Mouse (Mus musculus) myocyte (in vitro differentiated cells): Measurements from ENCODE around the gene Pgp. TPM values are rescaled to one million over a fixed set of nuclear protein-coding genes. Genes with fewer than 3 reads are reported as not detected.
A peak's percentile ranks its signal among the peaks of the same experiment; 100 is the strongest.

Source experiments
- H3K27me3 ChIP-seq: one replicate; pipeline ENCODE4 v1.6.1; 2011; ENCODE audit not compliant: control insufficient read depth, insufficient read depth, insufficient read length
- H3K36me3 ChIP-seq: one replicate; pipeline ENCODE4 v1.6.1; 2011; ENCODE audit not compliant: control insufficient read depth, insufficient read depth
- H3K4me2 ChIP-seq: one replicate; pipeline ENCODE4 v1.6.1; 2011; ENCODE audit warnings: low read depth, control low read depth
- H3K4me3 ChIP-seq: one replicate; pipeline ENCODE4 v1.5.1; 2011; ENCODE audit warnings: mild to moderate bottlenecking, control low read depth, moderate library complexity
- H3K79me2 ChIP-seq: one replicate; pipeline ENCODE4 v1.6.1; 2011; ENCODE audit not compliant: control insufficient read depth, insufficient read depth
- H3ac ChIP-seq: one replicate; pipeline ENCODE4 v1.6.1; 2011; ENCODE audit not compliant: control insufficient read depth, insufficient read length
- CEBPB ChIP-seq: IDR thresholded peaks from 2 replicates; pipeline ENCODE4 v1.6.1; 2011; ENCODE audit warnings: mild to moderate bottlenecking, moderate library complexity; ENCODE audit not compliant: poor library complexity, insufficient read depth, severe bottlenecking
- E2F4 ChIP-seq: IDR thresholded peaks from one replicate; pipeline ENCODE4 v1.6.1; 2011; ENCODE audit warnings: mild to moderate bottlenecking, control low read depth, moderate library complexity; ENCODE audit not compliant: insufficient read depth
- MAX ChIP-seq: IDR thresholded peaks from one replicate; pipeline ENCODE4 v1.6.1; 2011; ENCODE audit warnings: low read depth, mild to moderate bottlenecking, control low read depth
- MYOD1 ChIP-seq, 3 experiments: IDR thresholded peaks; one replicate each; pipeline ENCODE4 v1.6.1; 2011; ENCODE audit warnings: control low read depth in 2 of 3, low read depth in 2 of 3, mild to moderate bottlenecking in 2 of 3, moderate library complexity in 1 of 3; ENCODE audit not compliant: insufficient read length in 2 of 3, control insufficient read depth in 1 of 3
- MYOG ChIP-seq, 3 experiments: IDR thresholded peaks; one replicate each; pipeline ENCODE4 v1.6.1; 2011; ENCODE audit warnings: control low read depth in 2 of 3, low read depth in 2 of 3, mild to moderate bottlenecking in 2 of 3; ENCODE audit not compliant: insufficient read length in 2 of 3, control insufficient read depth in 1 of 3, insufficient read depth in 1 of 3
- POLR2A ChIP-seq: IDR thresholded peaks from one replicate; pipeline ENCODE4 v1.6.1; 2011; ENCODE audit warnings: low read depth, mild to moderate bottlenecking, control low read depth, moderate library complexity; ENCODE audit not compliant: insufficient read length
- POLR2AphosphoS2 ChIP-seq: IDR thresholded peaks from one replicate; pipeline ENCODE4 v1.6.1; 2011; ENCODE audit warnings: low read depth, control low read depth; ENCODE audit not compliant: insufficient read length
- REST ChIP-seq: IDR thresholded peaks from one replicate; pipeline ENCODE4 v1.6.1; 2011; ENCODE audit warnings: mild to moderate bottlenecking, control low read depth, moderate library complexity; ENCODE audit not compliant: insufficient read depth, insufficient read length
- SRF ChIP-seq: IDR thresholded peaks from one replicate; pipeline ENCODE4 v1.6.1; 2011; ENCODE audit warnings: low read depth; ENCODE audit not compliant: control insufficient read depth, insufficient read length
- TCF12 ChIP-seq: IDR thresholded peaks from one replicate; pipeline ENCODE4 v1.6.1; 2011; ENCODE audit warnings: mild to moderate bottlenecking, control low read depth; ENCODE audit not compliant: poor library complexity, insufficient read depth, severe bottlenecking
- TCF3 ChIP-seq: IDR thresholded peaks from one replicate; pipeline ENCODE4 v1.6.1; 2011; ENCODE audit warnings: low read depth, control low read depth; ENCODE audit not compliant: insufficient read length
- USF1 ChIP-seq: IDR thresholded peaks from one replicate; pipeline ENCODE4 v1.6.1; 2011; ENCODE audit warnings: low read depth, mild to moderate bottlenecking, control low read depth, moderate library complexity
- polyA plus RNA-seq: library from polyadenylated mRNA; unstranded; fragments of >200 nt; fragmentation: generic; extraction: Trizol; gene quantifications from one replicate; pipeline ENCODE4 v1.2.1, GENCODE M21; 2012; ENCODE audit warnings: missing spikeins

Gene Pgp
- polyA plus RNA-seq, 1 experiment: 53.7 TPM

DNA sequence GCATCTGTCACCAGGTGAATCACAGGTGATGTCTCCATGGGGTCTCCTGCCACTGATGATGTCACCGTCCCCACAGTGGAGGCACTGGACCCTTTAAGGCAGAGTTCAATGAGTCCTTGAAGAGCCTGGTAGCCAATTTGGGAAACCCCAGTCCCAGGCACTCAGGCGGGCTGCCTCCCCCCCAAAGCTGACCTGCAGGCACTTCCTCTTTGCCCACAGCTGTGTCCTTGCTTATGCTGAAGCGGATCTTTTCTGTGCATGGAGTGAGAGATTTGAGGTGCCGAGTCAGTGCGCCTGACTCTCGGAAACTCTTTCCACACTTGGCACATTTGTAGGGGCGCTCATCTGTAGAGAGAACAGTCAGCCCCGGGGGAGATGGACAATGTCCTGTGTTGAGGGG is 23.6 kb upstream of the Pgp start:
- Histone ChIP-seq H3ac (no peak overlapping the region), H3K36me3 (peaks cover 12% of the 10 kb centered on the region), H3K4me3 (no peak overlapping the region), H3K79me2 (peaks cover 1% of the 10 kb centered on the region), H3K4me2 (no peak overlapping the region), H3K27me3 (no peaks in the 10 kb centered on the region)
- no peak for TF ChIP-seq TCF3
- no peak for TF ChIP-seq CEBPB
- TF ChIP-seq POLR2AphosphoS2: no peak
- TF ChIP-seq USF1: no peak

DNA sequence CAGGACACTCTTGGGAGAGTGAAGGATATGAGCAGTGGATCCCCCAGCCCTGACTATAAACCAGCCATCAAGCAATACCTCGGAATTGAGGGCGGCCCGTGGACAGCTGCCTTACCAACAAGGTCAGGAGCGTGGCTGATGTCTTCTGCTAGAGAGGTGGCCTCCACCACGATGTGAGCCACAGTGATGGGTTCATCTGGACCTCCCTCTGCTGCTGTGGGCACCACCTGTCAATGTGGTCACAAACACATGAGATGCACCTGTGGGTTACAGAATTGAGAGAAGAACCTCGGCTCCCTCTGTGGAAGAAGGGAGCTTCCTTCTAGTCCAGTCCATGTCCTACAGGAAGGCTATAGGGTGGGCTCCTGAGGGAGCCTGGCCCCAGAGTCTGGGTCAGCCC is 20.7 kb upstream of the Pgp start:
- Histone ChIP-seq H3K27me3 (no peaks in the 10 kb centered on the region), H3K4me2 (no peak overlapping the region), H3ac (no peak overlapping the region), H3K79me2 (peaks cover 24% of the 10 kb centered on the region), H3K36me3 (peaks cover 12% of the 10 kb centered on the region), H3K4me3 (no peak overlapping the region)
- no peak for TF ChIP-seq E2F4
- peak in 2 of 3 experiments; percentile 64 to 65 for TF ChIP-seq MYOG (IDR thresholded peaks at IDR 0.05; ENCODE audit: control insufficient read depth in 1 of 3, insufficient read depth in 1 of 3, insufficient read length in 2 of 3, low read depth in 2 of 3)
- no peak for TF ChIP-seq TCF12
- TF ChIP-seq MYOD1 (IDR thresholded peaks at IDR 0.05; ENCODE audit: control insufficient read depth in 1 of 3, insufficient read length in 2 of 3, low read depth in 2 of 3): peak in 2 of 3 experiments; percentile 22 to 42
- TF ChIP-seq USF1: no peak
- TF ChIP-seq TCF3: no peak
- TF ChIP-seq POLR2AphosphoS2: no peak
- no peak for TF ChIP-seq REST
- no peak for TF ChIP-seq SRF

DNA sequence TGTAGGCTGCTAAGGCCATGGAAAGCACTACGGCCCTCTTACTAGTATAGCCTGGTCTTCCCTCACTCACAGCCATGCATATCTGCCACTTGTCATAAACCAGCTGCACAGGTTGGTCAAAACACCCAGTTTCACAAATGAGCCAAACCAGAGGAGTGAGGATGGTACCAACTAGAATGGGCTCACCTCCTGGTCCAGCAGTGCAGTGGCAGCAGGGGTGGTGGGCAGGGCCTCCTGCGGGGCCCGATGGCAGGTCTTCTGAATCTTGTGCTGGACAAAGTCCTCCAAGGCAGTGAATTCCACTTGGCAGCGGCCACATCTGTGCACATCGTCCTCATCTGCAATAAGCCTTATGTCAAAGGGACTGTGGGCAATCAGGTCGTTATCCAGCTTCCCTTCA is 19.0 kb upstream of the Pgp start:
- TF ChIP-seq USF1 (no peak), POLR2A (no peak), CEBPB (no peak), MYOG (IDR thresholded peaks at IDR 0.05; ENCODE audit: control insufficient read depth in 1 of 3, insufficient read depth in 1 of 3, insufficient read length in 2 of 3, low read depth in 2 of 3) (no peak), POLR2AphosphoS2 (no peak), SRF (no peak), TCF3 (no peak)
- H3ac ChIP-seq: no peak overlapping the region
- H3K4me2 ChIP-seq: no peak overlapping the region
- peaks cover 25% of the 10 kb centered on the region for H3K79me2 ChIP-seq
- H3K36me3 ChIP-seq: peaks cover 12% of the 10 kb centered on the region
- H3K27me3 ChIP-seq: no peaks in the 10 kb centered on the region
- H3K4me3 ChIP-seq: no peak overlapping the region

DNA sequence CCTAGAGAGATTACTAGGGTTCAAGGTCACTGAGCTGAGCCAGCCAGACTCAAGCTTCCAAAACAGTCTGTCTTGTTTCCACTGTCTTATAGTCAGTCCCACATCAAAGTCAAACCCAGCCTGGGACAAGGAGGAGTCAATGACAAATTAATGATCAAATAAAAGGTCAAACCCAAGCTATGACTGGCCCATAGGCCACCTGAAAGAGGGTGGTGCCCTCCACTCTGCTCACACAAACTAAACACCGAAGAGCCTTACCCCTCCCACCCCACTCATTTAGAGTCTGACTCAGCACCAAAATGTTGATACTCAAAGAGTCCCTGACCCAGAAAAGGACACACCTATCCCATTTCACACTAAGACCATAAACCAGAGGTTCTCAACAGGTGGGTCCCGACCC is 16.8 kb upstream of the Pgp start:
- TF ChIP-seq TCF3: no peak
- TF ChIP-seq MYOD1 (IDR thresholded peaks at IDR 0.05; ENCODE audit: control insufficient read depth in 1 of 3, insufficient read length in 2 of 3, low read depth in 2 of 3): no peak
- TF ChIP-seq MAX: no peak
- no peak for TF ChIP-seq TCF12
- TF ChIP-seq E2F4: no peak
- no peak for TF ChIP-seq SRF
- no peak for TF ChIP-seq POLR2A
- no peak for TF ChIP-seq USF1
- TF ChIP-seq CEBPB: no peak
- TF ChIP-seq REST: no peak
- no peak for TF ChIP-seq POLR2AphosphoS2
- Histone ChIP-seq H3K4me3 (no peak overlapping the region), H3K79me2 (peaks cover 25% of the 10 kb centered on the region), H3K27me3 (no peaks in the 10 kb centered on the region), H3K4me2 (peak overlapping the region; percentile 97), H3K36me3 (peaks cover 12% of the 10 kb centered on the region), H3ac (no peak overlapping the region)

DNA sequence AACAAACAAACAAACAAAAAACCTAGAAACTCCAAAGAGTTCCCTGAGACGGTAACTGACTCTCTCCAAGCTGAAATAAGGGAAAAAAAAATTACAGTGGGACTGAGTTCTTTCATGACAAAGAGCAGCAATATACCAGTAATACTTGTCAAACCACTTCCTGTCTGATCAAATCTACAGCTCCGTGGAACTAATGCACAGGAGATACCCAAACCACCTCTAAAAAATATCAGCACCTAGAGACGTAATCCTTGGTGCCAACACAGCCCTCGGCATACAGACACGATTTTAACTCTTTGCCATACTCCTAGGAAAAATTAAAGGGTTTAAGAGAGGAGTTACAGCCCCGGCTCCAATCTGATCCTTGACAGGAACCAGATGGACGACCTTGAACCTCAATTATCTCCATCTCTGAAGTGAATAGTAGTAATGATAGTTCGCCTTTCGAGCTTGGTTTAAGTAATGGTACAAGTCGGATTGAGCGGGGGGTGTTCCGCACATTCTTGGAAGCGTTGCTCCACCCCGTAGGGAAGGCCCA is 15.9 kb upstream of the Pgp start:
- H3ac ChIP-seq: peak overlapping the region; percentile 57
- peaks cover 25% of the 10 kb centered on the region for H3K79me2 ChIP-seq
- TF ChIP-seq MAX: no peak
- no peak for TF ChIP-seq TCF3
- peak overlapping the region; percentile 97 for H3K4me2 ChIP-seq
- no peaks in the 10 kb centered on the region for H3K27me3 ChIP-seq
- H3K4me3 ChIP-seq: peak overlapping the region; percentile 75
- H3K36me3 ChIP-seq: peaks cover 7% of the 10 kb centered on the region
